Mouse (Mus musculus) liver, embryonic 15.5 days (tissue): ENCODE measurements around the gene C1qtnf7. TPM values are rescaled to one million over a fixed set of nuclear protein-coding genes. Genes with fewer than 3 reads are reported as not detected.

ENCODE experiments used
- ATAC-seq: fragments of 200-750 bp; cut with Nextera tagmentation; 2 replicates; pipeline ENCODE4 v1.8.0; 2017; ENCODE audit warnings: moderate number of reproducible peaks, mild to moderate bottlenecking, moderate library complexity; ENCODE audit not compliant: insufficient read depth
- H3K27ac ChIP-seq: fragments of 300-500 bp; sonication (generic); replicated peaks from 2 replicates; pipeline ENCODE4 v1.5.1; 2015; ENCODE audit warnings: mild to moderate bottlenecking, inconsistent platforms
- H3K27me3 ChIP-seq: fragments of 300-500 bp; sonication (generic); 2 replicates; pipeline ENCODE4 v1.6.1; 2015; ENCODE audit warnings: mild to moderate bottlenecking, inconsistent platforms
- H3K36me3 ChIP-seq: fragments of 300-500 bp; sonication (generic); replicated peaks from 2 replicates; pipeline ENCODE4 v1.6.1; 2015; ENCODE audit warnings: moderate library complexity, mild to moderate bottlenecking, inconsistent platforms
- H3K4me1 ChIP-seq: fragments of 300-500 bp; sonication (generic); replicated peaks from 2 replicates; pipeline ENCODE4 v1.6.1; 2015; ENCODE audit warnings: inconsistent platforms
- H3K4me2 ChIP-seq: fragments of 300-500 bp; sonication (generic); 2 replicates; pipeline ENCODE4 v1.6.1; 2015; ENCODE audit warnings: moderate library complexity, mild to moderate bottlenecking, inconsistent platforms
- H3K4me3 ChIP-seq: fragments of 300-500 bp; sonication (generic); replicated peaks from 2 replicates; pipeline ENCODE4 v1.5.1; 2015; ENCODE audit warnings: mild to moderate bottlenecking, inconsistent platforms
- H3K9ac ChIP-seq: fragments of 300-500 bp; sonication (generic); 2 replicates; pipeline ENCODE4 v1.6.1; 2015; ENCODE audit warnings: moderate library complexity, mild to moderate bottlenecking, inconsistent platforms
- H3K9me3 ChIP-seq: fragments of 300-500 bp; sonication (generic); replicated peaks from 2 replicates; pipeline ENCODE4 v1.6.1; 2016; ENCODE audit warnings: inconsistent platforms
- WGBS: fragments of 180-500 bp; shearing (Covaris S2); methylation state at CpG from one replicate; pipeline ENCODE4 v1.1.7; 2015; ENCODE audit warnings: mixed read lengths; ENCODE audit not compliant: insufficient replicate concordance; 5-methylcytosine and 5-hydroxymethylcytosine counted together
- polyA plus RNA-seq: library from polyadenylated mRNA; unstranded; fragments of >200 nt; fragmentation: Nextera tagmentation; extraction: Ambion mirVana; gene quantifications from 2 replicates; pipeline ENCODE4 v1.2.1, GENCODE M21; 2015

The C1qtnf7 gene
- polyA plus RNA-seq, 1 experiment from 2014 or later = 0.96 TPM

- no peaks in the 10 kb centered on the region for H3K4me1 ChIP-seq
- H3K9me3 ChIP-seq = no peaks in the 10 kb centered on the region
- H3K27me3 ChIP-seq = no peaks in the 10 kb centered on the region
- WGBS = 43% methylated on average over 5 of the region's 5 CpGs
- no peak overlapping the region for H3K4me2 ChIP-seq
- no peak overlapping the region for H3K4me3 ChIP-seq
- no peaks in the 10 kb centered on the region for H3K36me3 ChIP-seq
- no peak overlapping the region for H3K9ac ChIP-seq
- no peak for ATAC-seq
- no peak overlapping the region for H3K27ac ChIP-seq
Observed at GRCm38 (mm10) chr5:43541492-43541891, 26.2 kb downstream of the C1qtnf7 start.

GRCm38 (mm10) chr5:43542246-43542845, 27.0 kb downstream of the C1qtnf7 start:
- no peak overlapping the region for H3K4me3 ChIP-seq
- no peaks in the 10 kb centered on the region for H3K4me1 ChIP-seq
- H3K9ac ChIP-seq = no peak overlapping the region
- H3K36me3 ChIP-seq = no peaks in the 10 kb centered on the region
- 41% methylated on average over 7 of the region's 7 CpGs for WGBS
- H3K27ac ChIP-seq = no peak overlapping the region
- no peak overlapping the region for H3K4me2 ChIP-seq
- H3K27me3 ChIP-seq = no peaks in the 10 kb centered on the region
- no peaks in the 10 kb centered on the region for H3K9me3 ChIP-seq
- peak; percentile 44 for ATAC-seq

DNA sequence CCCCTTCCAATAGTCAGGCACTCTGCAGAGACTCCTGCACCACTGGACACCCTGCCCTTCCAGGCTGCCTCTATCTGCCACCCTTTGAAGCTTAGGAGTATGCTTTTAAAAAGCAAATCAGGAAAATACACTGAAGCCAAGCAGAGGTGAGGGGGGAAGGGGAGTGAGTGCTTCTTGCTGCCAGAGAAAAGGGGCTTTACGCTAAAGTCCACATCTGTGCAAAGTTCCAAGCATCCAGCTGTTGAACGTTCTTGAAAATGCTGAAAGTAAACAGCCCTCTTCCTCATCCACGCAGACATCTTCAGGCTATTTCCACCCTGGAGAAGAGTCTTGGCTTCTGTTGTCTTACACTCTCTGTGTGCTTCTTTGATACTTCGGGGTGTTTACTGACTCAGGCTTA, 34.6 kb downstream of the C1qtnf7 start:
- Histone ChIP-seq H3K4me3 (no peak overlapping the region), H3K4me2 (no peak overlapping the region), H3K9ac (no peak overlapping the region), H3K27me3 (no peaks in the 10 kb centered on the region), H3K27ac (no peak overlapping the region), H3K9me3 (no peaks in the 10 kb centered on the region), H3K36me3 (no peaks in the 10 kb centered on the region), H3K4me1 (no peaks in the 10 kb centered on the region)
- no peak for ATAC-seq
- WGBS = 43% methylated on average over 4 of the region's 4 CpGs

DNA sequence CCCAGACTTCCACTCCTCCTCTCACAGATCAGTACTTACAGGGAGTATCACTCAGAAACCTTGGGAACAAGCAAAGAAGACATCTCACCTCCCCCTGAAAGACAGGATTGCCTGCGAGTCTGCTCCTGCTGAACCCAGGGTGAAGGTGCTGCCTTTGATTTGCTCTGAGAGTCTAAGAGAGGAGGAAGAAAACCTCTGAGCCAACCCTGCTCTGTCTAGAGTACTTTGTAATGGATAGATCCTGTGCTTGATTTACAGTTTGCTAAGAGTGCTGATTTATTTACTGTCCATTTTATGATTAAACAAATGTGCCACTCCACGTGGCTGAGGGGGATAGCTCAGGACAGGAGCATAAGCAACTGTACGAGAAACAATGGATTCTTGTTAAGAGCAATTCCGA, 35.1 kb downstream of the C1qtnf7 start:
- Histone ChIP-seq H3K4me2 (no peak overlapping the region), H3K4me3 (no peak overlapping the region), H3K27me3 (no peaks in the 10 kb centered on the region), H3K9ac (no peak overlapping the region), H3K4me1 (no peaks in the 10 kb centered on the region), H3K27ac (no peak overlapping the region), H3K36me3 (no peaks in the 10 kb centered on the region), H3K9me3 (no peaks in the 10 kb centered on the region)
- WGBS = 41% methylated on average over 4 of the region's 4 CpGs
- ATAC-seq = no peak

GRCm38 (mm10) chr5:43554871-43555270, 39.5 kb downstream of the C1qtnf7 start:
- Histone ChIP-seq H3K4me3 (no peak overlapping the region), H3K27ac (no peak overlapping the region), H3K9me3 (no peaks in the 10 kb centered on the region), H3K27me3 (no peaks in the 10 kb centered on the region), H3K36me3 (no peaks in the 10 kb centered on the region), H3K4me1 (no peaks in the 10 kb centered on the region), H3K4me2 (no peak overlapping the region), H3K9ac (no peak overlapping the region)
- ATAC-seq = no peak
- WGBS = 28% methylated on average over 2 of the region's 2 CpGs

- H3K27ac ChIP-seq = no peak overlapping the region
- no peak overlapping the region for H3K4me2 ChIP-seq
- no peak overlapping the region for H3K9ac ChIP-seq
- H3K36me3 ChIP-seq = no peaks in the 10 kb centered on the region
- H3K4me3 ChIP-seq = no peak overlapping the region
- no peak for ATAC-seq
- no peaks in the 10 kb centered on the region for H3K27me3 ChIP-seq
- 73% methylated on average over 6 of the region's 6 CpGs for WGBS
- H3K9me3 ChIP-seq = no peaks in the 10 kb centered on the region
- H3K4me1 ChIP-seq = no peaks in the 10 kb centered on the region
Observed at GRCm38 (mm10) chr5:43555406-43555805, 40.1 kb downstream of the C1qtnf7 start.

DNA sequence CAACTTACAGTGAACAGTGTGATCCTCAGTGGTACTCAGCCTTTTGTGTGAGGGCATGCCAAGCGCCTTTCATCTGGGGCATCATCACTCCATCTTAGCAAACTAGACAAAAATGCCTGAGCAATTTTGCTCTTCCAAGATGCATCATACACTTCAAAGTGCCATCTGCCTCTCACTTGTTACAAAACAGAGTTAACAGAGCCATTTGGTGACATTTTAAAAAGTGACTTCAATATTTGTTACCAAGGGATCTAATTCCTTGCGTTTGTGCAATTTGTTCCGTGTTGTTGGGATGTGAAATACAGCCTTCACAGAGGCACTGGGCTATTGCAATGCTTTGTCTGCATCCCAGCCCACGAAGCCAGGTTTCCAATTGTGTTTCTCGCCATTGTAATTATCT, 42.1 kb downstream of the C1qtnf7 start:
- Histone ChIP-seq H3K4me1 (no peaks in the 10 kb centered on the region), H3K4me2 (no peak overlapping the region), H3K9me3 (no peaks in the 10 kb centered on the region), H3K36me3 (no peaks in the 10 kb centered on the region), H3K9ac (no peak overlapping the region), H3K27ac (no peak overlapping the region), H3K27me3 (no peaks in the 10 kb centered on the region), H3K4me3 (no peak overlapping the region)
- ATAC-seq = no peak
- WGBS = 65% methylated on average over 5 of the region's 5 CpGs

DNA sequence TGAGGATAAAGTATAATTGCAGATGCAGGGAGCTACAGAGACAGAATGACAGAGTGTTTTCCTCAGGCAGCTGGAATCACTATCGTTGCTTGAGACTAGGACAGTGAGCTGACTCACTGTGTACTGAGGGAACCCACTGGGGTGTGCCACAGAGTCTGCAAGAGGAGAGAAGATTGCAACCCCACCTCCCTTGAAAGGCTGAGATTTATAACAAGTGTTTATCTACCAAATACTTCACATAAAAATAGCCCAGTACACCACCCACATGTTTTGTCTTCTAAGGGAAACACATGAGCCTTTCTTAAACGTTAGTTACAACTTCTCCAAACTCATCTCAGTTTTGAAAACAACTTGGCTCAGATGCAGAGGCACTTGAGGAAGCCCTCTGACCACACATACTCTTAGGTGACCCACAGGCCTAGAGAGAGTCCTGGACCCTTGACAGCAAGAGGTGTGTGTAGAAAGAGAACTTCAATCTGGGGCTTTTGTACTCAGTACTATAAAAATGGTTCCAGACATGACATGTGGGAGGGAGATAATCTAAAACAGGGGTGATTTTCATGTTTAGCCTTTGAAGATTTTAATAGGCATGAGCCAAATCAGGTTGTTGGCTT, 46.4 kb downstream of the C1qtnf7 start:
- no peaks in the 10 kb centered on the region for H3K9me3 ChIP-seq
- H3K27ac ChIP-seq = no peak overlapping the region
- H3K36me3 ChIP-seq = no peaks in the 10 kb centered on the region
- WGBS = 18% methylated on average over 2 of the region's 2 CpGs
- H3K27me3 ChIP-seq = no peaks in the 10 kb centered on the region
- no peak overlapping the region for H3K4me3 ChIP-seq
- no peak overlapping the region for H3K4me2 ChIP-seq
- no peaks in the 10 kb centered on the region for H3K4me1 ChIP-seq
- no peak for ATAC-seq
- H3K9ac ChIP-seq = no peak overlapping the region

DNA sequence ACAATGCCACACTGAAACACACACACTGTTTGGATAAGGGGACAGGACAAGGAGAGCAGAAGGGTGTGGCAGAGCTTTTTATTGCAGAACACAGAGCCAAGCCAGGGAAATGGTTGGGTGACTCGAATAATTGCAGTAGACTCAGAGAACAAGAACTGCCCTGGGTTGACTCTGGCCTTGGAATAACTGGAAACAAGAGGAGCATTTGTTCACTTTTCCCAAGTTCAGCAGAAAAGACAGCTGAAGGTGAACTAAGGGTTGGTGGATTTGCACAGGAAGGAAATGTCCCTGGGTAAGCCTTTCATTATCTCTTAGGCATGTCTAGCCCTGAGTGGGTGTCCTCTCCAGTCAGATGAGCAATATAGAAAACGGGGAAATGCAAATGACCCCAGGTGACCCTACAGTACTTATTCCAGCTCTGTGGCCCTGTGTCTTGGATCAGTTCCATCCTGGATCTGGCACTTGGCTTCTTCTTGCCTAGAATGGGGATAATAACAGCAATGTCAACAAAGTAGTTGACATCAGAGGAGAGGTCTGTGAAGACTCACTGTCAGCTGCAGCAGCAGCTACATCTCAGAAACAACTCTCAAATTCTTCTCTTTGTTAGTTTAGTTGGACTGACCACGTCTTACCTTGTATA, 54.5 kb downstream of the C1qtnf7 start:
- Histone ChIP-seq H3K9ac (no peak overlapping the region), H3K9me3 (no peaks in the 10 kb centered on the region), H3K4me1 (no peaks in the 10 kb centered on the region), H3K27ac (no peak overlapping the region), H3K4me2 (no peak overlapping the region), H3K36me3 (no peaks in the 10 kb centered on the region), H3K27me3 (no peaks in the 10 kb centered on the region), H3K4me3 (no peak overlapping the region)
- 0 out of 2 replicates have a peak, but pooled peaks have one; percentile 7 for ATAC-seq
- 32% methylated on average over 3 of the region's 3 CpGs for WGBS

DNA sequence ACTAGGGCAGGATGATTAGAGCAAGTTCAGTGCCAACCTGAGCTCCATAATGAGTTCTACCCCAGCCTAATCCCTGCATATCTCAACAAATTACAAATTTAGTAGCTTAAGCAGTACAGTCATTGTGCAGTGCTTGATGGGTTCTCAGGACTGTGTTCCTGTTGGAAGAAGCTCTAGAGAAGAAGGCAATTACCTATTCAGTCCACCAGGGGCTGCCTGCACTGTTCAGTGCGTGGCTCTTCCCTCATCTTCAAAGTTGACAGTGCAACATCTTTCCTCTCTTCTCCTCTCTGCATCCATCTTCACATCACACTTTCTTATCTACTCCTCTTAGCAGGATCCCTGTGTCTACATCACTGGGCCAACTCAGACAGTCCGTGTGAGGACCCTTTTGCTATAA, 67.5 kb downstream of the C1qtnf7 start:
- 32% methylated on average over 2 of the region's 2 CpGs for WGBS
- no peak overlapping the region for H3K27ac ChIP-seq
- ATAC-seq = no peak

DNA sequence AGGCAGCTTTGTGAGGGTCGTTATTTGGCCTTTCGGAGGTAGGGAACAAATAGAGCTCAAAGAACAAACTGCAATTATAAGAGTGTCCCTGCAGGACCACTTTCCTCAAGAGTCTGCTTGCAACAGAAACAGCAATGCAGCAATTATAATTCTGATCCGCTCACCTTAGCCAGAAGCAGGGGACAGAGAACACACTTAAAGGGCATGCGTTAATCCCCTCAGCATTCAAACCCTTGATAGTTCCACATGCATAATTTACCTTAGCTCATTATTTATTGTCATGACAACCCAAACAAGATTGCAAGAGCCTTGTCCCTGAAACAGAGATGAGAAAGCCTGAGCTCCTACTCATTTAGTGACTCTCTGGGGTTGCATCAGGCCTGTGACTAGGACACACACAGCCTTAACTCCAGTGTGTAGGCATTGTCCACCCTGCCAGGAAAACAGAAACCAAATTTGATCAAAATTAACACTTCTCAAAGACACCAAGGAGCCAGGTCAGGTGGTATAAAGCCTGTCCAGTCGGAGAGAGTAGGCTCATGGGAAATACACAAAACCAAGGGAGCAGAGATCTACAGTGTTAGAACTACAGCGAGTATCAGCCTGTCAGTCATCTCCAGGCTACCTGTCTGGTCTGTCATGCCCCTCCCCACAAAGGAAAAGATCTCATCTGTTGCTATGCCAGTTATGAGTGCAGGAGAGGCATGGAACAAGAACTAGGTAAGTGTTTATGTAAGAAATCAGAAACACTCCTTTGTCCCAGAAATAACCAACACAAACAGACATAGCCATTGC, 68.2 kb downstream of the C1qtnf7 start:
- Histone ChIP-seq H3K27me3 (no peaks in the 10 kb centered on the region), H3K36me3 (no peaks in the 10 kb centered on the region), H3K27ac (no peak overlapping the region), H3K4me3 (no peak overlapping the region), H3K9ac (no peak overlapping the region), H3K9me3 (no peaks in the 10 kb centered on the region), H3K4me1 (no peaks in the 10 kb centered on the region), H3K4me2 (no peak overlapping the region)
- no peak for ATAC-seq
- WGBS = 70% methylated on average over 6 of the region's 6 CpGs

More for the DNA sequence above, 67.5 kb downstream of the C1qtnf7 start:
- Histone ChIP-seq H3K9me3 (no peaks in the 10 kb centered on the region), H3K4me3 (no peak overlapping the region), H3K9ac (no peak overlapping the region), H3K4me1 (no peaks in the 10 kb centered on the region), H3K4me2 (no peak overlapping the region), H3K36me3 (no peaks in the 10 kb centered on the region), H3K27me3 (no peaks in the 10 kb centered on the region)
